Mouse (Mus musculus): ENCODE data around the gene 4930452B06Rik.

GRCm38 (mm10) chr14:8441623-8442022 is 224.4 kb downstream of the 4930452B06Rik start:
- TF ChIP-seq CHD2 (IDR thresholded peaks at IDR 0.05; ENCODE audit: low read length) (no peak), GATA1 (IDR thresholded peaks at IDR 0.05; ENCODE audit: low read depth, low read length) (no peak), ZNF384 (IDR thresholded peaks at IDR 0.05; ENCODE audit: low read depth, low read length) (no peak), POLR2A (IDR thresholded peaks at IDR 0.05; ENCODE audit: control insufficient read depth in 1 of 2, insufficient read depth in 1 of 2, low read depth in 1 of 2, low read length in 2 of 2, poor library complexity in 1 of 2) (no peak), JUND (IDR thresholded peaks at IDR 0.05; ENCODE audit: low read depth, low read length) (no peak), CTCF (IDR thresholded peaks at IDR 0.05 in 2 of 3, conservative IDR thresholded peaks at IDR 0.05 in 1 of 3; ENCODE audit: control insufficient read depth in 1 of 3, insufficient read depth in 1 of 3, low read depth in 2 of 3, low read length in 3 of 3, poor library complexity in 1 of 3, severe bottlenecking in 1 of 3) (no peak), ZC3H11A (IDR thresholded peaks at IDR 0.05; ENCODE audit: low read depth, low read length) (no peak), MAZ (IDR thresholded peaks at IDR 0.05; ENCODE audit: low read depth, low read length) (no peak), KAT2A (conservative IDR thresholded peaks at IDR 0.05; ENCODE audit: low read depth, low read length) (no peak), TCF12 (IDR thresholded peaks at IDR 0.05; ENCODE audit: low read depth, low read length) (no peak), MAX (IDR thresholded peaks at IDR 0.05; ENCODE audit: low read length) (no peak), NRF1 (IDR thresholded peaks at IDR 0.05; ENCODE audit: insufficient read depth, low read depth, low read length, poor library complexity, severe bottlenecking) (no peak)
